Mouse (Mus musculus): Measurements from ENCODE around the gene Itgad. TPM values are rescaled to one million over a fixed set of nuclear protein-coding genes. Genes with fewer than 3 reads are reported as not detected.

Itgad gene
- polyA plus RNA-seq, 1 experiment: not detected

DNA sequence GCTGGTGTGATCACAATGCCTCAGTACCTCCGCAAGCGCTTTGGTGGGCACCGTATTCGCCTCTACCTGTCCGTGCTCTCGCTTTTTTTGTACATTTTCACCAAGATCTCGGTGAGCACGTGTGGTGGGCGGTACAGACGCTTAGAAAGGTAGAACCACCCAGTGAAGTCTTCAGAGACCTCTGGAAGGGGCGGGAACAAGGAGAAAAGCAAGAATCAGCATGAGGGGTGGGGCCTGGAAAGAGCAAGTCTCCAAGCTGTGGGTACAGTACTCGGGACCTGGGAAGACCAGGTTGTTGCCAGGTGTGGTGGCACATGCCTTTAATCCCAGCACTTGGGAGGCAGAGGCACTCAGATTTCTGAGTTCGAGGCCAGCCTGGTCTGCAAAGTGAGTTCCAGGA is 113.2 kb downstream of the Itgad start:
- Histone ChIP-seq H3K27ac (ENCODE audit: insufficient read depth, low read length) (no peak overlapping the region), H3K36me3 (ENCODE audit: control insufficient read depth, insufficient read depth, low read length, poor library complexity, severe bottlenecking) (no peaks in the 10 kb centered on the region), H3K27me3 (ENCODE audit: control insufficient read depth, insufficient read depth, low read length, poor library complexity, severe bottlenecking) (no peaks in the 10 kb centered on the region), H3K4me3 (ENCODE audit: low read depth, low read length) (no peak overlapping the region), H3K9ac (ENCODE audit: low read depth, poor library complexity, severe bottlenecking) (no peak overlapping the region), H3K9me3 (replicated peaks; ENCODE audit: control insufficient read depth, insufficient read depth, low read length, poor library complexity, severe bottlenecking) (no peaks in the 10 kb centered on the region), H3K4me1 (ENCODE audit: control insufficient read depth, insufficient read depth, low read length) (no peaks in the 10 kb centered on the region)
- TF ChIP-seq EP300 (IDR thresholded peaks at IDR 0.05; ENCODE audit: insufficient read depth, low read depth, low read length) (no peak), POLR2A (IDR thresholded peaks at IDR 0.05; ENCODE audit: insufficient read depth, low read length) (no peak), CTCF (IDR thresholded peaks at IDR 0.05; ENCODE audit: low read depth, low read length) (no peak)

DNA sequence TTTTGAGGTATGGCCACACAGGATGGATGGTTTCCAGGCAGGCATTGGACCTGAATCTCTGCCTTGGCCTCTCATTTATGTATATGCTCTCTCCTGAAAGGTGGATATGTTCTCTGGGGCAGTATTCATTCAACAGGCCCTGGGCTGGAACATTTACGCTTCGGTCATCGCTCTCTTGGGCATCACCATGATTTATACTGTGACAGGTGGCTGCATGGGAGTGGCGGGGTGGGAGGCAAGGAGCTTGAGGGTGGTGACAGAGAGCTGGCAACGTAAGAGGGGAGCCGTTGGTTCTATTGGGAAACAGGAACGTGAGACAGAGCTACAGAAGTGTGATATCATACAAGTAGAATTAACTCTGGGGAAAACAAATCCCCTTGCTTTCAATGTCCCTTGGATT is 113.6 kb downstream of the Itgad start:
- no peaks in the 10 kb centered on the region for H3K4me1 ChIP-seq (ENCODE audit: control insufficient read depth, insufficient read depth, low read length)
- H3K9ac ChIP-seq (ENCODE audit: low read depth, poor library complexity, severe bottlenecking): no peak overlapping the region
- H3K27ac ChIP-seq (ENCODE audit: insufficient read depth, low read length): no peak overlapping the region
- no peaks in the 10 kb centered on the region for H3K27me3 ChIP-seq (ENCODE audit: control insufficient read depth, insufficient read depth, low read length, poor library complexity, severe bottlenecking)
- H3K9me3 ChIP-seq (replicated peaks; ENCODE audit: control insufficient read depth, insufficient read depth, low read length, poor library complexity, severe bottlenecking): no peaks in the 10 kb centered on the region
- H3K4me3 ChIP-seq (ENCODE audit: low read depth, low read length): no peak overlapping the region
- TF ChIP-seq EP300 (IDR thresholded peaks at IDR 0.05; ENCODE audit: insufficient read depth, low read depth, low read length) (no peak), CTCF (IDR thresholded peaks at IDR 0.05; ENCODE audit: low read depth, low read length) (no peak), POLR2A (IDR thresholded peaks at IDR 0.05; ENCODE audit: insufficient read depth, low read length) (no peak)
- H3K36me3 ChIP-seq (ENCODE audit: control insufficient read depth, insufficient read depth, low read length, poor library complexity, severe bottlenecking): no peaks in the 10 kb centered on the region

DNA sequence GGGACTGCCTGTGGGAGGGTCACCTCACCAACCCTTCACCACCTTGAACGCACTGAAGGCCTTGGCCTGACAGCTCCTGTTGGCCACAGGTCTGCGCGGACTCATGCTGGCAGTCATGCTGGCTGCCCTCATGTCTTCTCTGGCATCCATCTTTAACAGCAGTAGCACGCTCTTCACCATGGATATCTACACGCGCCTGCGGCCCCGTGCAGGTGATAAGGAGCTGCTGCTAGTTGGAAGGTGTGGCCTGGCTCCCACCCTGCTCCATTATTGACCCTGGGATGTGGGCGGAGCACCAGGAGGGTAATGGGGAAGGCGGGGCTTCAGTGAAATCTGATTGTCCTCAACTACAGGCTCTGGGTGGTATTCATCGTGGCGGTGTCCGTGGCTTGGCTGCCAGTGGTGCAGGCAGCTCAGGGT is 116.3 kb downstream of the Itgad start:
- Histone ChIP-seq H3K36me3 (ENCODE audit: control insufficient read depth, insufficient read depth, low read length, poor library complexity, severe bottlenecking) (no peaks in the 10 kb centered on the region), H3K27me3 (ENCODE audit: control insufficient read depth, insufficient read depth, low read length, poor library complexity, severe bottlenecking) (no peaks in the 10 kb centered on the region), H3K9ac (ENCODE audit: low read depth, poor library complexity, severe bottlenecking) (no peak overlapping the region), H3K27ac (ENCODE audit: insufficient read depth, low read length) (no peak overlapping the region), H3K9me3 (replicated peaks; ENCODE audit: control insufficient read depth, insufficient read depth, low read length, poor library complexity, severe bottlenecking) (no peaks in the 10 kb centered on the region), H3K4me3 (ENCODE audit: low read depth, low read length) (peak overlapping the region; percentile 14), H3K4me1 (ENCODE audit: control insufficient read depth, insufficient read depth, low read length) (no peaks in the 10 kb centered on the region)
- TF ChIP-seq CTCF (IDR thresholded peaks at IDR 0.05; ENCODE audit: low read depth, low read length) (no peak), POLR2A (IDR thresholded peaks at IDR 0.05; ENCODE audit: insufficient read depth, low read length) (no peak), EP300 (IDR thresholded peaks at IDR 0.05; ENCODE audit: insufficient read depth, low read depth, low read length) (no peak)

DNA sequence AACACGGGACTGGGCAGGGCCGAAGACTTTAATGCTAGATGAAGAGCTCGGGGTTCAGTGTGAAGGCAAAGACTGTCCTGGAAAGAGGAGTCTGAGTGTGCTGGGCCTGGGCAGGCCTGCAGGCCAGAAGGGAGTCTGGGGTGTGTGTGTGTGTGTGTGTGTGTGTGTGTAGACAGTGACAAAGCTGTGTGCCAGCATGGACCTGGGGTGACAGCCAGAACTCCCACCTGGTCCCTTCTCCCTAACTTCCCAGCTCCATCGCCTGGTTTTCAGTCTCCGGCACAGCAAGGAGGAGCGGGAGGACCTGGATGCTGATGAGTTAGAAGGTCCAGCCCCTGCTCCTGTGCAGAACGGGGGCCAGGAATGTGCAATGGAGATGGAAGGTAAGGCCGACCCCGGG is 117.3 kb downstream of the Itgad start:
- Histone ChIP-seq H3K4me1 (ENCODE audit: control insufficient read depth, insufficient read depth, low read length) (no peaks in the 10 kb centered on the region), H3K4me3 (ENCODE audit: low read depth, low read length) (no peak overlapping the region), H3K9ac (ENCODE audit: low read depth, poor library complexity, severe bottlenecking) (no peak overlapping the region), H3K27me3 (ENCODE audit: control insufficient read depth, insufficient read depth, low read length, poor library complexity, severe bottlenecking) (no peaks in the 10 kb centered on the region), H3K36me3 (ENCODE audit: control insufficient read depth, insufficient read depth, low read length, poor library complexity, severe bottlenecking) (peaks cover 3% of the 10 kb centered on the region; the same call in 1 of the 2 replicates), H3K9me3 (replicated peaks; ENCODE audit: control insufficient read depth, insufficient read depth, low read length, poor library complexity, severe bottlenecking) (no peaks in the 10 kb centered on the region), H3K27ac (ENCODE audit: insufficient read depth, low read length) (no peak overlapping the region)
- no peak for TF ChIP-seq POLR2A (IDR thresholded peaks at IDR 0.05; ENCODE audit: insufficient read depth, low read length)
- no peak for TF ChIP-seq EP300 (IDR thresholded peaks at IDR 0.05; ENCODE audit: insufficient read depth, low read depth, low read length)
- TF ChIP-seq CTCF (IDR thresholded peaks at IDR 0.05; ENCODE audit: low read depth, low read length): no peak

Other genes starting within 250 kb of the Itgad start
- gene Kat8, start 241.9 kb upstream of the Itgad start, polyA plus RNA-seq (2011; ENCODE audit: insufficient read depth, insufficient read length, low read depth, missing spikeins): 43.2 and 47.1 TPM in 2 replicates
- gene Prss8, start 224.3 kb upstream of the Itgad start, polyA plus RNA-seq (2011; ENCODE audit: insufficient read depth, insufficient read length, low read depth, missing spikeins): 73.0 and 74.5 TPM in 2 replicates
- gene Prss36, start 207.7 kb upstream of the Itgad start, polyA plus RNA-seq (2011; ENCODE audit: insufficient read depth, insufficient read length, low read depth, missing spikeins): 21.2 and 22.4 TPM in 2 replicates
- gene Fus, start 186.9 kb upstream of the Itgad start, polyA plus RNA-seq (2011; ENCODE audit: insufficient read depth, insufficient read length, low read depth, missing spikeins): 1,572 and 1,655 TPM in 2 replicates
- gene Pycard, start 160.5 kb upstream of the Itgad start, polyA plus RNA-seq (2011; ENCODE audit: insufficient read depth, insufficient read length, low read depth, missing spikeins): 25.0 and 29.8 TPM in 2 replicates
- 0.56 TPM in 1 of 2 replicates, not detected in the other for gene Trim72, start 150.4 kb upstream of the Itgad start, polyA plus RNA-seq (2011; ENCODE audit: insufficient read depth, insufficient read length, low read depth, missing spikeins)
- gene Itgam, start 91.7 kb upstream of the Itgad start, polyA plus RNA-seq (2011; ENCODE audit: insufficient read depth, insufficient read length, low read depth, missing spikeins): not detected in 2 replicates
- not detected in 2 replicates for gene Gm49368, start 91.7 kb upstream of the Itgad start, polyA plus RNA-seq (2011; ENCODE audit: insufficient read depth, insufficient read length, low read depth, missing spikeins)
- gene Itgax, start 24.8 kb upstream of the Itgad start, polyA plus RNA-seq (2011; ENCODE audit: insufficient read depth, insufficient read length, low read depth, missing spikeins): not detected in 2 replicates
- gene Cox6a2, start 52.0 kb downstream of the Itgad start, polyA plus RNA-seq (2011; ENCODE audit: insufficient read depth, insufficient read length, low read depth, missing spikeins): not detected in 2 replicates
- gene Armc5, start 83.0 kb downstream of the Itgad start, polyA plus RNA-seq (2011; ENCODE audit: insufficient read depth, insufficient read length, low read depth, missing spikeins): 3.0 and 3.4 TPM in 2 replicates
- 1.3 and 1.5 TPM in 2 replicates for gene 9130023H24Rik, start 83.7 kb downstream of the Itgad start, polyA plus RNA-seq (2011; ENCODE audit: insufficient read depth, insufficient read length, low read depth, missing spikeins)
- gene Tgfb1i1, start 92.4 kb downstream of the Itgad start, polyA plus RNA-seq (2011; ENCODE audit: insufficient read depth, insufficient read length, low read depth, missing spikeins): 6.0 and 9.2 TPM in 2 replicates
- not detected in 2 replicates for gene Slc5a2, start 111.3 kb downstream of the Itgad start, polyA plus RNA-seq (2011; ENCODE audit: insufficient read depth, insufficient read length, low read depth, missing spikeins)
- gene BC017158, start 143.8 kb downstream of the Itgad start, polyA plus RNA-seq (2011; ENCODE audit: insufficient read depth, insufficient read length, low read depth, missing spikeins): 7.5 and 9.3 TPM in 2 replicates